Mouse (Mus musculus) lung, postnatal 4 days (tissue): ENCODE measurements around the gene Pik3r2.
A peak's percentile ranks its signal among the peaks of the same experiment; 100 is the strongest.
"Not testable (repeated sequence)": the region's sequence is repeated elsewhere in the genome, so short reads cannot be mapped to it uniquely, and the experiment has no call there.

Experiments
- DNase-seq, 2 experiments: peaks; one replicate each; pipeline ENCODE4 v3.0.0; 2021

Gene Pik3r2

DNA sequence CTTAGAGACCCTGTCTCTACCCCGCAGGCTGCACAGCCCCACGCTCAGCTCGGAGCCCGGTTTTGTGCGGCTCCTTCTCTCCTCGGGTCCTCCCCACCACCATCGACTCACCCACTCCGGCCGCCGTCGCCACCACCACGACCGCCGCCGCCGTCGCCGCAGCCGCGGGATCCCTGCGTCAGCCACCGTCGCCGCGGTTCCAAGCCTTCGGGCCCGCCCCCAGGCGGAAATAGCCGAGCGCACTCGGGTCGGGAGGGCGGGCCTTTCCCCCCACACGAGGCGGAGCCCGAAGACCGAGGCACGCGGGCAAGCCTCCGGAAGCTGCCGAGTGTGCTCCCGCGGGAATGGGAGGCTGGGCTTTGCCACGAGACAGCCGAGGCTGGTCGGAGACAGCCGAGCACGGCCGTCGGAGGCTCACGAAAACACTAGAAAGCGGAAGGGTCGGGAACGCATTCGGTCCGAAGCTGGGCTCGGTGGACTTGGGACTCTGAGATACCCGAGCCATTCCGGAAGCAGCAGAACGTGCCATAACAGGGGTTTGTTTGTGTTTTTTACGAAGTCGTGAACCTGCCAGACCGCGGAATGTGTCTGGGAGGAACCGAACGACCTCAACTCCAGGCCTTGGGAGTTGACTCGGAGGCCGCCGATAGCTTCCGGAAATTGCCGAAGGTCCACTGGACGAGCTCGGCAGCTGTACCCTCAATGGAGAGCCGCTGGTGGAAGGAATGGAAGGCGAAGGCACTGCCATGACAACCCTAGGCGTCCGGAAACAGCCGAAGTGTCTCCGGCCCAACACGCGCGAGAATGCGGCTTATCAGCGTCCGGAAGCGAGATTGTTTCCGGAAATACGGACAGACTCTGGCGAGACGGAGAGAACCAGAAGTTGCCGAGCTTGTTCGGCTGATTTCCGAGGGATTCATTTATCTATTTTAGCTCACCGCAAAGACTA, at the start of gene Pik3r2:
Gene Pik3r2 (minus strand): TSS at position 218 of the 949 bp plus-strand sequence.
- peak; percentile 98 for DNase-seq

DNA sequence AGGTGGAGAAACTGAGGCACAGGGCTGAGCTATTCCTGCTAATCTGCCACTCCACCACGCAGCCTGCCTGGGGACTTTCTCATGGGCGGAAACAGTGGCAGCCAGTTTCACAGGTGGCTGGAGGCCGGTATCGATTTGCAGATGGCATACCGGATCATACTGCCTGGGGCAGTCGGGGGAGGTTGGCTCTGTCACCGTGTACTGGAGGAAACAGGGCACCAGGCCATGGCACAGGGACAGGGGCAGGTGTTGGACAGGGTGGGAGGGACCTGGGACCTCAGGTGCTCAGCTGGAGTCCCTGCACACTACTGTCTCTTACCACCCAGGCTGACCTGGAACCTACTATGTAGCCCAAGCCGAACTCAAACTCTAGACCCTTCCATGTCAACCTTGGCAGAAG, 49.3 kb upstream of the Pik3r2 start:
- no peak for DNase-seq

DNA sequence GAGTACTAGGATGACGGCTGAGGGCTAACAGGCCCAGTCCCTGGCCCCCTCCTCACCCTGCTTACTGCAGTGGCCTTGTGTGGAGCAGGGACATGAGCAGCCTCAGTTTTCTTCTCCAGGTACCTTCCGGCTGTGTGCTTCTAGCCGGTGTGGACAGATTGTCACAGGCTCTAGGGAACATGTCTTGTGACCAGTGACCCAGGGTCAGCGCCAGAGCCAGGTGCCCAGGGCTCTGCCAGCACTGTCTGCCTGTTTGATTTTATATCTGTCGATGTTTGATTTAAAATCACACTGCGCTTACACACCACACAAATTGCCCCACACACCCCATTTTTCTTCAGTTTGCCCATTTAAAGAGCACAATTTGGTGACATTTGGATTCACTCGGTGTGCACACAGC, 47.3 kb upstream of the Pik3r2 start:
- DNase-seq = no peak

DNA sequence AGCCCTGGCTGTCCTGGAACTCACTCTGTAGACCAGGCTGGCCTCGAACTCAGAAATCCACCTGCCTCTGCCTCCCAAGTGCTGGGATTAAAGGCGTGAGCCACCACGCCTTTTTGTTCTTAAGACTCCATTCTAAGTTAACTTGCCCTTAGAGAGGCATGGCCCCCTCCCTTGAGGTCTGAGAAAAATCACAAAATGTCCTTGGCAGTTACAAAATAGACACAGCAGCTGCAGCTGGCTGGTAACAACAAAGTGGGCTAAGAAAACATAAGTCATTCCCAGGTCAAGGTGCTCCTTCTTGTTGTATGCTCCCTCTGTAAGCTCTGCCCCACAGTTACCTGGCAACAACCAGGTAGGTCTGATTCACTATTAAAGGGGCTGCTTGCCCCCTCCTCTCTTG, 46.1 kb upstream of the Pik3r2 start:
- DNase-seq = not testable (repeated sequence)

DNA sequence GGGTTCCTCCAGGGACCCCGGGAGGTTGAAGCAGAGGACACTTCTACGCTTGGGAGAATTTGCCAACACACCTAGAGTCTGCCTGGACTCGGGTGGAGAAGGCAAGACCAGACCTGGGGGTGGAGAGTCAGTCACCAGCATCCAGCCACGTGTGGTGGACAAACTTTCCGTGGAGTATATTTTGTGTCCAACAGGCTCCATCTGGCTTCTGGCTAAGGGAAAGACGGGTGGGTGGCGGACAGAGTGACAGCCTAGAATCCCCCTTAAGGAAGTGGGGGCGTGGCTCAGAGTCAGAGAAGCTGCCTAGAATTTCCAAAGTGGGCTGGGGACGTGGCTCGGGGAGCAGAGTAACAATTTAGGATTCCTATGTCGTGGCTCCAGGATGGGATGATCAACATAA, 45.5 kb upstream of the Pik3r2 start:
- no peak for DNase-seq

DNA sequence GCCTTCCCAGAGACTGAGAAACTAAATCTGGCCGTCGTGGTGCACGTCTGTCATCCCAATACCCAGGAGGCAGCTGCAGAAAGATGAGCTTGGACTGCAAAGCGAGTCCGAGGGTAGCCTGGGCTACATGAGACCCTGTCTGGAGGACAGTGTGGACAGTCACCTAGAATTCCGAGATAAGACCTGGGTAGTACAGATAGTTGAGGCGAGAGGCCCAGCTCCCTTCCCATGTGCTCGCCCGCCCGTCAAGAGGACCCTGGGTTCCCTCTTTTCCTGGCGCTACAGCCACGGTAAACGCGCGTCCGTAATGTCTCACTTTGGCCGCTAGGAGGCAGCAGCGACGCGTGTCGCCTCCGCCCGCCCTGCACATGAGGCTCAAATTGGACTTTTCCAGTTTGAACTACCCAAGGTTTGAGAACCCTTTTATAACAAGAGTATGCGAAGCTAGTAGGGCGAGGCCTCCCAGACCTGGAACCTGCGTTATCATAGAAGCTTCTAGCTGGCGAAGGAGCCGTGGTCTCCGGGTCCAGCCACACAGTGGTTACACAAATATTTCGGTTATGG, 45.0 kb upstream of the Pik3r2 start:
- peak; percentile 80 to 85 for DNase-seq

DNA sequence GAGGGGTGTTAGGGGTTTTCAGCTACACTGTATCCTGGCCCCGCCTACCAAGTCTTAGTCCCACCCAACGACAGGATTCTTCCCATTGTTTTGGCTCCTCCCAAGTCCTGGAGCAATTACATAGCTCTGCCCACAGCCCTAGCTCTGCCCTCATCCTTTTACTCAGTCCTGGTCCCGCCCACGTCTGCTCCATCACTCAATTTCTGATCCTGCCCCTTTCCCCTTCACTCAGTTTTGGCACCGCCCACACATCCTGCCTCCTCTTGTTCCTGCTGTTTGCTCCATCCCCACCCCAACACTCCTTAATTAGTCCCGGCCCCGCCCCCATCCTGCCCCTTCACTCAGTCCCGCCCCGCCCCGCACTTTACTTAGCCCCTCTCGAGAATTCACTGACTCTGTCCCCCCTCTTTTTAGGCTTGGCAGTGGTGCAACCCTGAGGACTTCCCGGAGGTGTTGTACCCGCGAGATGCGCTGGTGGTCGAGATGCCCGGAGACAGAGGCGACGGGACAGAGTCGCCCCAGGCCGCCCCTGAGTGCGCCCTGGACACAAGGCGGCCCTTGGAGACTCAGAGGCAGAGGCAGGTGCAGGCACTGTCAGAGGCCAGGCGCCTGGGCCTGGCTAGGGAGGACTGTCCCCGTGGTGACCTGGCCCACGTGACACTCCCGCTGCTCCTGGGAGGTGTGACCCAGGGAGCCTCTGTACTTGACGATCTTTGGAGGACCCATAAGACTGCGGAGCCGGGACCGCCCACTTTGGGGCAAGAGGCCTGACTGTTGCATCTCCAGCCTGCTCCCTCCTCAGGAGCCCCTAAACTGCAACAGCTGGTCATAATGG, 43.8 kb upstream of the Pik3r2 start:
- peak; percentile 88 to 91 for DNase-seq

DNA sequence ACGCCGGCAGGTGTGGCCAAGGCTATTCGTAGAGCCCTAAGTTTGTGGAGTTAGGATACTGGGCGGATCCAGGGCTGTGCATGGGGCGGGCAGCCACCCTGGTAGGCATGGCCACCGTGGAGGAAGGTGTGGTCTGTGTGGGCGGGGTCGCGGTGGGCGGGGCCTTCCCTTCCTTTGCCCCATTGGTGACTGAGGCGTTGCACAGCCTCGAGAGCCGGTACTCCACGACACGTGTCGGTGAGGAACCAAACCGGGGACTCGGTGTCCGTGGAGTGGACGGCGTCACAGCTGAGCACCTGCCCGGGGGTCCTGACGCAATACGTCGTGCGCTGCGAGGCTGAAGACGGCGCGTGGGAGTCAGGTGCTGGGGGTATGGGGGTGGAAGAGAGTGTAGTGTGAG, 40.2 kb upstream of the Pik3r2 start:
- peak; percentile 80 to 81 for DNase-seq

DNA sequence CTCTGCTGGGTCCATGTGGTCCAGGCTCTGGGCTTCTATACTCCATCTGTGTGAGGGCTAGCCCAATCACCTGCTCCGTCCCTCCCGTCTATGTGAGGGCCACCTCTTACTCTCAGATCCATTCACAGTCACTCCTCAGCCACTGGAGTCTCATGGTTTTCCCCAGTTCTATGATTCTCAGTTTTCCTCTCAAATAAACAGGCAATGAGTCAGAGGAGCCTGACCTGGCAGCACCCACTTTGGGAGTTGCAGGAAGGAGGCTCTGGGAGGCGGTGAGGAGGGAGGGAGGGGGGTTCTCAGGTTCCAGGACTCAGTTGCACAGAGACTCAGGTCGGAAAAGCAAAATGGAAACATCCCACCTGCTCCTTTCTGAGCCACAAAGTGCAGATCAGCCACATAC, 36.4 kb upstream of the Pik3r2 start:
- DNase-seq = no peak

DNA sequence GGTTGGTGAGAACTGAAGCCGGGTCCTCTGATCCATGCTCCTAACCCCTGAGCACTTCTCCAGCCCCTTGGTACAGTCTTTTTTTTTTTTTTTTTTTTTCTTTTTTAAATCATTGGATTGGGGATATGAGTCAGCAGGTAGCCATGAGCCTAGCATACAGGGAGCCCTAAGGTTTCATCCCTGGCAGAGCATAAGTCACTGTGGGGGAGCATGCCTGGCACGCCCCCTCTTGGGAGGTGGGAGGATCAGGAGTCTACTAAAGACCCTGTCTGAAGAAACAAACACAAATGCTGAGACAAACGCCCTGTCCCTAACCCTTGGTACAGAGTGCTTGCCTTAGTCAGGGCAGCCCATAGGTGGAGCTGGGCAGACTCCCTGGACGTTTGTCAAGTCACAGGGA, 35.5 kb upstream of the Pik3r2 start:
- no peak for DNase-seq

DNA sequence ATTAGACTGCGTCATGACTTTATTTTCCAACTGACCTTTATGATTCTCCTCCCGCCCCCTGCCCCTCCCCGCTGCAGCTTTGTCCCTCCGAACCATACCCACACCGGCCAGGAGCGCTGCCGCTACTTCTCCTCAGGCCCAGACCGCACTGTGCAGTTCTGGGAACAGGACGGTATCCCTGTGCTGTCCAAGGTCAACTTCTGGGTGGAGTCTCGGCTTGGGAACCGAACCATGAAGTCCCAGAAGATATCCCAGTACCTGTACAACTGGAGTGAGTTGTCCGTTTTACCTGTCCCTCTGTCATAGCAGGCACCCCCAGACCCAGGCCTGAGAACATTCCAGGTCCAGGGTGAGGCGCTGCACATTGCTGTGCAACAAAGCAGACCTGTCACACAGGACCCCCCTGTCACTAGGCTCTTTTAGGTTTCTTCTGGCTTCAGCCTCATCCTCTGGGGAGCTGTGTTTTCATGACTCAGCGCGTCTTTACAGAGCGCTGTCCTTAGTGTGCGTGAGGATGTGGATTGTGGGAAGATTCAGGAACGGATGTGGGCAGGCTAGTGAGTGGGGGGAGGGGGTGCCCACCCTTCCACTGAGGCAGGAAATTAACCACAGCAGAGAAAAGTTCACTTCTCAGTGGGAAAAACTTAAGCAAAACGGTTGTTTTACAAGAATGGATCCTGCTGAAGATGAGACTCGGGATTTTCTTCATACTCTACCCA, 34.6 kb upstream of the Pik3r2 start:
- no peak for DNase-seq

DNA sequence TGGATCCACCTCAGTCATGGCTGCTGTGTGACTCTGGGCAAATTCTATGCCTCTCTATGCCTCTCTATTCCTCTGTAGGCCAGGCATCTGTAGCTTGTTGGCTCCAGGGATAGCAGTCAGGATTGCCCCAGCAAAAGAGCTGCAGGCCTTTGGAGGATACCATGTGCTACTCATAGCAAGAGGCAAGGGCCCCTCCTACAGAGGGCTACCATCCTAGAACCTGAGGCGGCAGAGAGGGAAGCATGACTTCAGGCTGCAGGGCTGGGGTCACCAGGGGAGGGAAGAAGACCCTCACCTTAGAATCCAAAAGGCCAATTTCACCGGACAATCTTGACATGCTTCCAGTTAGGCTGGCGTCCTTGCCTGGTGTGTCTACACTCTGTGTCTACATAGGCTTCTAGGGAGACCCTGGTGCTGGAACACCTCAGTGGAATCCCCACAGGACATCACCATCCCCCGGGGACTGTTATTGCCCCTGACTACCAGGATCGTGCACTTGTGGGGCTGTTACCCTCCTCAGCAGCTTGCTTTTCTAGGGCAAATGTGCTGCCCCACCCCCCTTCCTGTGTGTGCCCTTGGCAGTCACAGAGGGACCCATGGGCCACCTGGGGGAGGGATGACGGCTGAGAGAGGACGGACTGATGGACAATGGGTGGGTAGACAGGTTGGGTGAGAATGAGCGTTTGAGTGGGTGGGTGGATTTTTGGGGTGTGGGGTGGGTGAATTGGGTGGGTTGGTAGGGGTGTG, 32.6 kb upstream of the Pik3r2 start:
- no peak for DNase-seq

DNA sequence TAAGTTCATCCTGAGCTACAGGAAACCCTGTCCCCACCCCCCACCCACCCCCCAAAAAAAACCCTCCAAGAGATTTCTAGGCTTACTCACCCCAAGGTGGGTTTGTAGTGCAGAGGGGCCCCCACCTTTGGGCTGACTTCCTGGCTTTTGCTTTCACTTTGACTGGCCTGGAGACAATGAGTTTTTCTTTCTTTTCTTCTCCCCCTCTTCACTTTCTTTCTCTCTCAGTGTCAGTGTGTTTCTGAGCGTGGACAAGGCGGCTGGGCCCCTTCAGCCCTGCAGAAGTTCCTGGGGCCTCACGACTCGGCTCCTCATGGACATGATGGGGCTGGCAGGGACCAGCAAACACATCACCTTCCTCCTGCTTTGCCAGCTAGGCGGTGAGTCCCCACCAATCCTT, 31.7 kb upstream of the Pik3r2 start, which contains the start of gene Il12rb1:
Gene Il12rb1 (plus strand): TSS at position 211 of the 400 bp plus-strand sequence.
- DNase-seq = no peak

DNA sequence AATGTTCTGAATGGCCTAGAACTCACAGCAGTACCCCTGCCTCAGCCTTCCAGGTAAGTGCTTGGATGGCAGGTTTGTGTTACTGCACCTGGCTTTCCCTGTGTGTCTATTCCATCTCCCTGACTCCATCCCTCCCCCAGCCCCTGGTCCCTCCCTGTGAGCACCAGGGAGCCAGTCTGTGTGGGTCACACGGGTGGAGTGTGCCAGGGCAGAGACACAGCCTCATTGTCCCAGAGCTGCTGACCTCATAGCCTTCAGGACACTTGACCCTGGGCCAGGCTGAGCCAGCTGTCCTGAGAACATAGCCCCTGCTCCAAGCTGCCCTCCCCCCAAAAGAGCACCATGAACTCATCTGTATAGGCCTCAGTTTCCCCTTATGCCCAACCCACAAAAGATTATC, 30.8 kb upstream of the Pik3r2 start:
- no peak for DNase-seq

DNA sequence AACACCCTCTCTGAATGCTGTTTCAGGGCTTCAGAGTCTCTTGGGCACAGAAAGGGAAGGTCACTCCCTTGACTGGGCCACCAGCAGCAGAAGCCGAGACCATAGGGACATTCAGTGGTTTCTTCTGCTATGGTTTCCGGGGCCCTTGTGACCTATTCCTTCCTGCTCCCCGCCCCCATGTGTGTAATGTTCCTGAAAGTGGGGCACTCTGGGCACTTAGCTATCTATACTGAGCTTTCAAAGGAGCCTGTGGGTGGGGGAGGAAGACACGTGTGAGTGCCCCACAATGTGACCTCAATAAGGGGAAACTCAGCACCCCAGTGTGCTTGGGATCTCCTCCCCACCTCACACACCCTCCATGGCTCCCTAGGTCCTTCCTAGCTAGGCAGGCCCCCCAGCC, 30.0 kb upstream of the Pik3r2 start:
- peak; percentile 67 to 68 for DNase-seq

DNA sequence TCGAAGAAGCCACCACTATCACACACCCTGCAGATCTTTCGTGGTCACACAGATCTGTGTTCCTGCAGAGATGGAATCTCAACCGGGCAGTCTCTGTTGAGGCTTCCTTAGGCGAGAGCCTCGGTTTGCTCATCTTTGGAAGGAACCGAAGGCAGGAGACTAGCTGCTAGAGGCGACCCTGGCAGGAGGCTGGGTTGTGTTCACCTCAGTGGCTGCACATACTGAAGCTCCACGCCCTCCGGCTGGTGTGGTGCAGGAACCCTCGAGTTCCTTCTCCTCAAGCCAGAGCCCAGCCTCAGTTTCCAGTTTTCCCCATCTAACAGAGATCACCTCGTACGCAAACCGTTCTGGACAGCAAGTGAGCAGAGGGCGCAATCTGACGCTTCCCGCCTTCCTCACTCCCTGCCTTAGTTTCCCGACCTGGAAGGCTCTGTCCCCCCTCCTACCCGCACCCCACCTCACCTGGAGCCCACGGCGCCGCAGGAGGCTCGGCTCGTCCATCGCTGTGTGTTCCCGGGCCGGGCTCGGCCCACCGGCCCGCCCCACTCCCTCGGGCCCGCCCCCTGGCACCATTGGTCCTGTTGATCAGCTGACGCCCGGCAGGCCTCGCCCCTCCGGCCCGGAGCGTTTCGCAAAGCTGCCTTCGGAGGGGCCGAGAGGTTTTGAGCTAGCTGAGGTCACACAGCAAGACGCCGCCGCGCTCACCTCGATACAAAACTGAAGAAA, 28.1 kb upstream of the Pik3r2 start, which contains the start of gene Mast3:
Gene Mast3 (minus strand): TSS at position 574 of the 726 bp plus-strand sequence.
- DNase-seq = peak; percentile 91 to 92

DNA sequence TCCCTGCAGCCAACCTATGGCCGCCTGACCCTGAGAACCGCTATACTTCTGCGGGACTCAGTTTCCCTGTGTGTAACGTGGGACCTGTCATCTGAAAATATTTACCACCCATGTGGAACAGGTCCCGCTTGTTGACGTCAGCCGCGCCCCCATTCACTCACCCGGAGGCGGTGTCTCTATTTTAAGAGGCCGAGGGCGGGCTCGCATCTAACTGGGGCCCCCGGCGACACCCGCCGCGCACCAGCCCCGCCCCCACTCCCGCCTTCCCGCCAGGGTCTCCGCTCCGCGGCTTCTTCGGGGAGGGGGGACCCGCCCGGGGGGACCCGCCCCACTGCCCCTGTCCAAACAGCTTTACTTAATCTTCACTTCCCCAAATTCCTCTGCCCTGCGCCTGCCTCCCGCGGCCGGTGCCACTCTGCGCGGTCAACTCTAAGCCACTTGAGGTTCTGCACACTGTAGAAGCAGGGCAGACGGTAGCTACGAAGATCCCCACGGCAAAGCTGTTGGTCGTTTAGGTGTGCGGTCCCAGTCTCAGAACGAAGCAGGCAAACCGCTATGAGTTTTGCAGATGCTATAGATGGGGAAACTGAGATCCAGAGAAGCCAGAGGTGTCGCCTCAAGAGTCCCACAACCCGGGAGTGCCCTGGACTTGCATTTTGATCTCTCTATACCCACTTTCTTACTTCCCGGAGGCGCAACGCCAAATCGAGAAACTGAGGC, 27.4 kb upstream of the Pik3r2 start:
- peak; percentile 72 to 80 for DNase-seq

DNA sequence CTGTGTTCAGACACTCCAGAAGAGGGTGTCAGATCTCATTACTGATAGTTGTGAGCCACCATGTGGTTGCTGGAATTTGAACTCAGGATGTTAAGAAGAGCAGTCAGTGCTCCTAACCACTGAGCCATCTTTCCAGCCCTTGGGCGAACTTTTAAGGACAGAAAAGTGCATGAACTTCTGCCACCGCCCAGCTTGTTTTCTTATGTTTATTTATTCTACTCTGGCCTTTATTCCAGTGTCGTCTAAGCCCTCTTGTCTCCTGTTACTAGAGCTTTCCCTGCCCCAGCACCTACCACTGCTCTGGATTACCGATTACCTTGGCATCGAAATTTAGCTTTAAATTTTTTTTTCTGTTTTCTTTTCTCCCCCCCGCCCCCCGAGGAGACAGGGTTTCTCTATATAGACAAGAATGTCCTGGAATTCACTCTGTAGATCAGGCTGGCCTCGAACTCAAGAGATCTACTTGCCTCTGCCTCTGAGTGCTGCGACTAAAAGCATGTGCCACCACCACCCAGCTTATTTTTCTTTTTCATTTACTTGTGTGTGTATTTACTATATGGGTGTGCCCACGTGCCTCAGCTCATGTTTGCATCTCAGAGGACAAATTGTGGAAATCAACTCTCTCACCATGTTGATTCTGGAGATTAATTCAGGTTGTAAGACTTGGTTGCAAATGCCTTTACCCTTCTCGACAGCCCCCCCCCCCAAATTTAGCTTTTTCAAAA, 26.4 kb upstream of the Pik3r2 start:
- no peak for DNase-seq

DNA sequence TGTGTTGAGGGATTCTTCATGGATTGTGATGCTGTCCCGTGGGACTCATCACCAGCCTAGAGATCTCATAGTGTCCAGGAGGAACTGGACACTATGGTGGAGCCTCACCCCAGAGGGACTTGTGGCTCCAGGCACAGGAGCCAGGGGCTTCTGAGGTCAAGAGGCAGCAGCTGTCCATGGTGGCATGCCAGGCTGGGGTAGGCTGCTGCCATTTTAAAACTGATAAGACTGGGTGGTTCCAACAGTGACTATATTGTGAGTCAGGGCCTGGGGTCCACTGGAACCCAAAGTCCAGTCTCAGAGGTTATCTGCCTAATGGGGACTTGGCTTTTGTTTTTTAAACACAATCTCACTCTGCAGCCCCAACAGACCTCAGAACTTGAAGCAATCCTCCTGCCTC, 25.3 kb upstream of the Pik3r2 start:
- no peak for DNase-seq

DNA sequence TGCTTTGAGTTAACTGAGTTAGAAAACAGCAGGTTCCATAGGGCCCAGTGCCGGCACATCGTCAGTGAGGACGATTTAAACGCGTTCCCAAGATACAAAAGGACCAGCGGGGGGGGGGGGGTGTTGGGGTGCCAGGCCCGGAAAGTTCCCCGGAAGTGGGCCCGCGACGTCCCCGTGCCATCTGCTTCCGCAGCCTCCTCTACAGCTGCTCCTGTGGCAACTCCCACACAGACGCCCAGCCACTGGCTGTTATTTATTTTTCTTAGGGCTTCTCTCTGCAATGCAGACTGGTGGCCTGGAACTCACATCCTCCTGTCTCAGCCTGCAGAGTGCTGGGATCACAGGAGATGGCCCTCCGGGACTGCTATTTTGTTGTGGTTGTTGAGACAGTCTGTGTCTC, 24.6 kb upstream of the Pik3r2 start:
- no peak for DNase-seq
